Mouse (Mus musculus): Measurements from ENCODE around the gene Iah1. TPM values are rescaled to one million over a fixed set of nuclear protein-coding genes. Genes with fewer than 3 reads are reported as not detected.

Gene Iah1
- total and polyA plus RNA-seq, 2 experiments from 2014 or later = 27.9 to 28.4 TPM

DNA sequence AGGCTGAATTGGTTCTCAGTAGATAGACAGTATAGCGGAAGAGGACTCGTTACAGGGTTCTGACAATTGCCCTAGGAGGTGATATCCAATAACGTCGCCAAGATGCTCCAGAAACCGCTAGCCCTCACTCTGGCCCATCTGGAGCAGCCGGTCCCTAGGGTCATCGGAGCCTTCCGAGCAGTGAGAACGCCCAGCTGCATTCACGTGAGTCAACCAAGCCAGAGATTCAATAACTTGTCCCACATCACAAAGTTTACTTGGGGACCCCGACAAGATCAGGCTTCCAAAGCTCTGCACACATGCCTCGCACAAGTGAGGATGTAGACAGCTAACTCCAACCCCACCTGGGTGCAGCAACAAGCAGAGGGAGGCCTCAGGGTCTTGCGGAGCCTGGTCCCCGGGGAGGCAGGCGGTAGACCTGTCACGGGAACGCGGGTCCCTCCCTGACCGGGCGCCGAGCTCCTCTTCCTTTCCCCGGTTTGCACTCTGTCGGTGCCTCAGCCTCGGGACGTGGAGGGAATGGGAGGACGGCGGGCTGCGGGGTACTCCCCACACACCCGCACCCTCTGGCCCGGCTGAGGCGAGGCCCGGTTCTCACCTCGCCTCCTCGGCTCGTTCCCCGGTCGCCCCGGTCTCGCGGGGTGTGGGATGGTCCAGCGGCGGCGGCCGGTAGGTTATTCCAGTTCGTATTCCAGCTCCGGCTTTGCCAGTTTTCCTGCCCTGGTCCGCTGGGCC lies 30.5 kb upstream of the Iah1 start:
- TF ChIP-seq CTCF (IDR thresholded peaks at IDR 0.05; ENCODE audit: low read depth) = no peak
- peak overlapping the region; percentile 67 for H3K4me2 ChIP-seq (ENCODE audit: low read depth)
- peak overlapping the region; percentile 76 for H3K4me3 ChIP-seq (ENCODE audit: low read depth, low read length)
- H3K9ac ChIP-seq = peak overlapping the region; percentile 80
- H3K27me3 ChIP-seq (ENCODE audit: insufficient read depth, low read length) = no peaks in the 10 kb centered on the region
- 0 out of 2 replicates have a peak, but pooled peaks cover 7% of the 10 kb centered on the region for H3K4me1 ChIP-seq (ENCODE audit: insufficient read depth)
- H3K36me3 ChIP-seq (ENCODE audit: insufficient read depth) = peaks cover 9% of the 10 kb centered on the region; the same call in 1 of the 2 replicates
- no peak for DNase-seq
- peak; percentile 83 for ATAC-seq
- H3K9me3 ChIP-seq (ENCODE audit: low read length) = no peaks in the 10 kb centered on the region
- H3K27ac ChIP-seq (ENCODE audit: low read depth, low read length) = peak overlapping the region; percentile 93
- 1% methylated on average over 46 of the region's 47 CpGs for WGBS

DNA sequence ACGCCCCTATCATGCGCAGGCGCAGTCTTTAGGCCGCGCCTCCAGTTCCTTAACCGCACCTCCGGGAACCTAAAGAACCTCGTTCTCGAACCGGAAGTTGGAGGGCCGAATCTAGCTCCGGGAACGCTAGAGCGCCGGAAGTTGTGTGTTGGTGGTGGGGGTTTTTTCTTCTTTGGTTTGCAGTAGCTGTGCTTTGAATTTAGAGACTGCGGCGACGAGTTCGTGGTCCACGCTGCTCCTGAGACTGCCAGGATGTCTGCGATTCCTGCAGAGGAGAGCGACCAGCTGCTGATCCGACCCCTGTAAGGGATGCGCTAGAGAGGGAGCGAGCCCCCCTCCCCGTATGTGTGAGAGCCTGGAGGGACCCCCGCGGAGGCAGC lies 30.0 kb upstream of the Iah1 start, which contains the start of gene Itgb1bp1:
Gene Itgb1bp1, minus strand, starts transcription at position 42 of the 380 bp plus-strand sequence.
- Histone ChIP-seq H3K4me2 (ENCODE audit: low read depth) (peak within 1 kb of the TSS; percentile 67), H3K9ac (peak within 1 kb of the TSS; percentile 80), H3K27me3 (ENCODE audit: insufficient read depth, low read length) (no peaks in the 10 kb centered on the region), H3K4me1 (ENCODE audit: insufficient read depth) (0 out of 2 replicates have a peak, but pooled peaks cover 7% of the 10 kb centered on the region), H3K9me3 (ENCODE audit: low read length) (no peaks in the 10 kb centered on the region), H3K36me3 (ENCODE audit: insufficient read depth) (peaks cover 12% of the 10 kb centered on the region), H3K4me3 (ENCODE audit: low read depth, low read length) (peak within 1 kb of the TSS; percentile 76), H3K27ac (ENCODE audit: low read depth, low read length) (peak within 1 kb of the TSS; percentile 93)
- peak; percentile 98 for ATAC-seq
- WGBS = under 1% methylated on average over 28 of the region's 28 CpGs
- TF ChIP-seq CTCF (IDR thresholded peaks at IDR 0.05; ENCODE audit: low read depth) = no peak
- DNase-seq = peak; percentile 99

DNA sequence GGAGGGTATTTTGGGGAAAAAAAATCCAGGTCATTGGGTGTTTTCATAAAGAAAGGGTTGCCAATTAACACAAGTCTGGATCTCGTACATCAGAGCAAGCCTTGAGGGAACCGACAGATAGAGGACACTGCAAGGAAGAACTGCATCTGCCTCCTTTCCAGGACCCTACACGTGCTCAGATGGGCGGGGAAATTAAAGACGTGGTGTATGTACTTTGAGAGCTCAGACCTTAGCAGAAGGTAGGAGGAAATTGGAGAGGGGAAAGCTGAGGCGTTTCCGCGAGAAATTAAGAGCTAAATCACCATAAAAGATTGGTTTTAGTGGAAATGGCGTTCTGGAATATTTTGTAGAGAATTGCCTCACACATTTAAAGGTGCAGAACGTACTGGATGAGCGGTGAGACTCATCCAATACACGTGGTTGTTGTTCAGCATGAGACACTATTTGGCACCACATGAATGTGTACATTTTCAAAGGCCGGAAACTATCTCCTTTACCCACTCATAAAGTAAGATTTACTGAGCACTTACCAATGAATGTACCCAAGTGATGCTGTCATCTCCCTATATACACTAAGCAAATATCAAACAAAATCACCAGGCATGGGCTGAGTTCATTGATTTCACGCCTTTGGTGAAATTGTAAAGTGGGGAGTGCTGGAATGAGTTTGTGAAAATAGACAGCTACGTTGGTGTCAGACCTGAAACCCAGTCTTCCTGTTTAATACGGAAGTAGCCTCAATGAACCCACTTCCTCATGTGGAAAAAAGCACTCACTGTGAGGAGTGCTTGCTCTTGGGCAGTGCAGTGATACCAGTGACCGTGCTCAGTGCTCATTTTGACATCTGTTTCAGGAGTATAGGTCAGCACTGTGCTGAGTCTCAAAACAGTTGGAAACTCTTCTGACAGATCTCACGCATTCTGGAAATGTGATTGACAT lies 29.2 kb upstream of the Iah1 start:
- ATAC-seq (peak; percentile 34), DNase-seq (peak; percentile 48)
- Histone ChIP-seq H3K27ac (ENCODE audit: low read depth, low read length) (peak overlapping the region; percentile 93), H3K4me1 (ENCODE audit: insufficient read depth) (0 out of 2 replicates have a peak, but pooled peaks cover 7% of the 10 kb centered on the region), H3K9ac (peak overlapping the region; percentile 80), H3K36me3 (ENCODE audit: insufficient read depth) (peaks cover 18% of the 10 kb centered on the region), H3K9me3 (ENCODE audit: low read length) (no peaks in the 10 kb centered on the region), H3K4me2 (ENCODE audit: low read depth) (peak overlapping the region; percentile 60), H3K27me3 (ENCODE audit: insufficient read depth, low read length) (no peaks in the 10 kb centered on the region), H3K4me3 (ENCODE audit: low read depth, low read length) (peak overlapping the region; percentile 76)
- TF ChIP-seq CTCF (IDR thresholded peaks at IDR 0.05; ENCODE audit: low read depth) = 0 out of 2 replicates have a peak, but pooled peaks have one; percentile 1
- WGBS = 35% methylated on average over 18 of the region's 18 CpGs

DNA sequence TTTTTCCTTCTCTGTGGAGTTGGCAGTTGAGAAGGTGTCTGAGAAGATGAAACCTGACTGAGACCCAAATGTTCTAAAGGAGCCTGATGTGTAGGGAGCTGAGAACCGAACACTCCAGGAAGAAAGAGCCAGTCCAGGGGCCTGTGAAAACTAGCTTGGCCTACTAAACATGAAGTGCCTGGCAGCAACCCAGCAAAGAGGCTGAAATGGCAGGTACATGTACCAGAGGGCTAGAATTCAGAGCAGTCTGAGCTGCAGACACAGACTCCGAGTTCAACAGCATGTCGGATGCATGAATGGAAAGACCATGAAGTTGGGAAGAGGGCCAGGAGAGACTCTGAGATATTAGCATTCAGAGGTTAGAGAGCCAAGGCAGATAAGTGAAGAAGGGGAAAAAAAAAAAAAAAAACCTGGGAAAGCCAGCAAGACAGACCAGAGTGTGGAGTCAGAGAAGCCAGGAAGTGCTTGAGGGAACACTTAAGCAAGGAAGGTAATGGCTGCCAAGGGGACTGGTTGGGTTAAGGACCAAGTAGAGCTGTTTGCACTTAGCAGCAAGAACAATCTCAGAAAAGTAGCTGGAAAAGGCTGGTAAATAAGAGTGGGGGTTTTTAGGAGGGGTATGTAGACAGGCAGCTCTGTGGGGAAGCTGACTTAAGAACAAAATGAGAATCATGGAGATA lies 27.3 kb upstream of the Iah1 start:
- 83% methylated on average over 3 of the region's 3 CpGs for WGBS
- Histone ChIP-seq H3K4me2 (ENCODE audit: low read depth) (no peak overlapping the region), H3K9ac (no peak overlapping the region), H3K27ac (ENCODE audit: low read depth, low read length) (no peak overlapping the region), H3K36me3 (ENCODE audit: insufficient read depth) (peaks cover 33% of the 10 kb centered on the region), H3K9me3 (ENCODE audit: low read length) (no peaks in the 10 kb centered on the region), H3K4me1 (ENCODE audit: insufficient read depth) (0 out of 2 replicates have a peak, but pooled peaks cover 7% of the 10 kb centered on the region), H3K4me3 (ENCODE audit: low read depth, low read length) (no peak overlapping the region), H3K27me3 (ENCODE audit: insufficient read depth, low read length) (no peaks in the 10 kb centered on the region)
- ATAC-seq (no peak), DNase-seq (no peak)
- no peak for TF ChIP-seq CTCF (IDR thresholded peaks at IDR 0.05; ENCODE audit: low read depth)

DNA sequence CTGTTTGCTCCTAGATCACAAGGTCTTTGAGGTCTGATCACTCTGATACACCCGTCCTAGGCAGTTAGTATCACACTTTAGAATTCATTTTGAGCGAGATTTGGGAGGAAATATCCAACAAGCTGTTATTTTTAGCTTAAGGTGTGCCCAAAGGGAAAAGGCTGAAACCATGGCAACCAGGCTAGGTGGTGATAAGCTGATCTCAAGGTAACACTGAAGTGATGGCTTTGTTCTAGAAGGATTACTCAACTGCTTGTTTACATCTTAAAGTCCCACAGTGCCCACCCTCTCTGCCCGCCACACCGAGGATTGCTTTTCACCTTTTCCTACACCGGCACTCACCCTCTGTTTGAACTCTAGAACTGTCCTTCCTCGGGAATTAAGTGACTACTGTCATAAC lies 26.5 kb upstream of the Iah1 start:
- H3K27me3 ChIP-seq (ENCODE audit: insufficient read depth, low read length) = no peaks in the 10 kb centered on the region
- peak; percentile 14 for DNase-seq
- H3K27ac ChIP-seq (ENCODE audit: low read depth, low read length) = peak overlapping the region; percentile 67
- no peak for ATAC-seq
- WGBS = 84% methylated on average over 6 of the region's 6 CpGs
- H3K9me3 ChIP-seq (ENCODE audit: low read length) = no peaks in the 10 kb centered on the region
- no peak for TF ChIP-seq CTCF (IDR thresholded peaks at IDR 0.05; ENCODE audit: low read depth)
- peaks cover 41% of the 10 kb centered on the region for H3K36me3 ChIP-seq (ENCODE audit: insufficient read depth)
- H3K9ac ChIP-seq = no peak overlapping the region
- H3K4me3 ChIP-seq (ENCODE audit: low read depth, low read length) = no peak overlapping the region
- 0 out of 2 replicates have a peak, but pooled peaks cover 7% of the 10 kb centered on the region for H3K4me1 ChIP-seq (ENCODE audit: insufficient read depth)
- H3K4me2 ChIP-seq (ENCODE audit: low read depth) = no peak overlapping the region

DNA sequence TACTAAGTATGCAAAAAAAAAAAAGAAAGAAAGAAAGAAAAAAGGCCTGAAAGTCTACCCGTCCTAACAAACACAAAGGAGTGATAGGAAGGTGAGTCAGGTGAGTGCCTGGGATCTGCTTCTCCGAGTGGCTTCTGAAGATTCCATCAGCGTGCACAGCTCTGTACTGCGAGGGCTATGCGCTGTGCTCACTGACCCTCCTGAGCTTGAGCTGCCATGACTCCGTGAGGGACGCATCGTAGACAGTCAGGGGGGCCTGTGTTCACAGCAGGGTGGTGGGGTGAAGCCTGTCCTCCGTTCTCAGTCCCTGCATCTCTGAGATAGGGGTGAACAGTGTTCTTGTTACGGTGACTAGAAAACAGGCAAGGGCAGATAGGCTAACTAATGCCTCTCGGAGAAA lies 17.3 kb upstream of the Iah1 start:
- Histone ChIP-seq H3K4me1 (ENCODE audit: insufficient read depth) (no peaks in the 10 kb centered on the region), H3K9me3 (ENCODE audit: low read length) (no peaks in the 10 kb centered on the region), H3K36me3 (ENCODE audit: insufficient read depth) (peaks cover 88% of the 10 kb centered on the region), H3K4me2 (ENCODE audit: low read depth) (no peak overlapping the region), H3K27ac (ENCODE audit: low read depth, low read length) (no peak overlapping the region), H3K27me3 (ENCODE audit: insufficient read depth, low read length) (no peaks in the 10 kb centered on the region), H3K4me3 (ENCODE audit: low read depth, low read length) (no peak overlapping the region), H3K9ac (no peak overlapping the region)
- WGBS = 95% methylated on average over 11 of the region's 11 CpGs
- DNase-seq (no peak), ATAC-seq (no peak)
- no peak for TF ChIP-seq CTCF (IDR thresholded peaks at IDR 0.05; ENCODE audit: low read depth)

All from forebrain, postnatal 0 days (tissue).